Mouse (Mus musculus) gastrocnemius, adult 8-10 months (tissue): ENCODE results near the gene Rbm4b. TPM values are rescaled to one million over a fixed set of nuclear protein-coding genes. Genes with fewer than 3 reads are reported as not detected.
A peak's percentile ranks its signal among the peaks of the same experiment; 100 is the strongest.
"Not testable (repeated sequence)": the region's sequence is repeated elsewhere in the genome, so short reads cannot be mapped to it uniquely, and the experiment has no call there.

Source experiments
- DNase-seq, 2 experiments: peaks; one replicate each; pipeline ENCODE4 v3.0.0; 2022; ENCODE audit warnings: low spot score in 2 of 2
- total RNA-seq, 4 experiments: library from RNA; stranded (reverse); gene quantifications; 2 replicates each; pipeline ENCODE4 v1.2.4; 2022

The Rbm4b gene
- total RNA-seq, 4 experiments from 2014 or later, result 2.0 to 2.9 (median 2.7) TPM

DNA sequence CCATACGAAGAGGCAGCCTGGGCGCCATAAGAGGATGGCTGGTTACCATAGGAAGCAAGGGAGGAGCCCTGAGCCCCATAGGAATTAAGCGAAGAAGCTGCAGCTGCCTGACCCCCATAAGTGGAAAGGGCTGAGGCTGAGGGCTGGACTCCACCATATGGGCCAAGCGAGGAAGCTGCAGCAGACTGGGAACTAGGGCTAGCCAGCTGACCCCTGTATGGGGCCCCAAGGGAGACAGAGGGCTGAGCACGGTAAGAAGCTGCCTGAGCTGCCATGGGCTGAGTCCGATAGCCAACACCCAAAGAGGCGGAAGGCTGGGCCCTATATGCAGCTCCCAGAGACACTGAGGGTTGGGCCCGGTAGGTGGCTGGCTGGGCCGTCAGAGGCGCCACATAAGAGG is 47.0 kb downstream of the Rbm4b start:
- no peak for DNase-seq

DNA sequence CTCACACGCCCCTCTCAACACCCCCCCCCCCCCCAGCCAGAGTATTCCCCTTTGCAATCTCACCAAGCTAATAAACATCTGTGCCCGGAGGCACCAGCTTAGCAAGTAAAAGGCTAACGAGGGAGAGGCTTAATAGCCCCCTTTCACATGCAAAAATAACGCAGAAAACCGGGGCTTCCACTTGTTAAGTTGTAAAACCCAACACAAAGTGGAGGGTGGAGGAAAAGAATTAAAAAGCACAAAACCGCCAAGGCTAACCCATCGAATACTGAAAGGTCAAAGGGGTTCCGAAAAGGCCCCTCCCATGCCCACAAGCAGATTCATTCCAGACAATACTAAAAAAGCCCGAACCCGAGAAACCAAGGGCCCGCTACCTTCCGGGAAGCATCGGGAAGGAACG is 54.0 kb downstream of the Rbm4b start:
- DNase-seq, result no peak

DNA sequence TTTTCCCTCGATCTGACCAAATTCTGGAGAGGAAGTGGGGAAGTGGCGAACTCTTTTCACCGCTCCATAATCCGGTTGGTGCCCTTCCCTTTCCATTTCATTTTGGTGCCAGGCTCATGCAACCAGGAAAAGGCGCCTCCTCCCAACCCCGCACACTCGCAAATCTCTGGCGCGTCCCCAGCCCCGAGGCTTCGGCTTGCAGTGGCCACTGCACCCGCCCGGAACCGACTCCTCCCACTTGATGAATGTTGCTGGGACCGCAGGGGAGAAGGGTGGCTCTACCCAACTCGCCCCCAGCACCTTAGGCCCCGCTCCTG is 54.4 kb downstream of the Rbm4b start:
- DNase-seq, result no peak

DNA sequence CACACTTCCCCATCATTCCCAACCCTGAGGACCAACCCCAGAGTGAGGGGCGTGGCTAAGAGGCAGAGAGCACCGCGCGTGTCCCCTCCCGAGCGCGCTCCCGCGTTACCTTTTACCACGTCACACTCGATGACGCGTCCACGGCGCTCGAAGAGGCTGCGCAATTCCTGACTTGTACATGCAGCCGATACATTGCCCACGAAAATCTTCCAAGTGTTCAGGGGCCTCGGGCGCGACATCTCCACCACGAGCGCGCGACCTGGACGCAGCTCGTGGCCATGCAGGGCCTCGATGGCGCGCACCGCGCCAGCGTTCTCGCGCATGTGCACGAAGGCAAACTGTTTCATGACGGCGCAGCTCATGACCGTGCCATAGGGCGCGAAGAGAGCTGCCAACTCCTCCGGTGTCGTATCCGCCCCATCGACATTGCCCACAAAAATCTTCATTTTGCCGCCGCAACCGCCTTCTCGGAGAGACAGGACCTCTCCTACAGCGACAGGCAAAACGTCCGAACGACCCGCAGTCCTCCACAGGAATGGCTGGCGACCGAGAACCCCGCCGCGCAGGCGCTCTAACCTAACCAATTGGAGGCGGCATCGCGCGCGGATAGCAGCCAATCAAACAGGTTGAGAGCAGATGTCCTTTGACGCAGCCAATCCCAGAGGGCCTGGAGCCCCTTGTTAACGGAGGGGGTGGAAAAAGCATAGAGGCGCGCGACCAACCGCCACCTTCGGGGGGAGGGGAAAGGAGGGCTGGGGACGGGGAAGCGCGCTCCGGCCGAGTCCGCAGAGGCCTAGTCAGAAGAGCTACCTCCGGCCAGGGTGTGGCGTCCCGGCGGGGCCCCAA is 55.0 kb downstream of the Rbm4b start, which contains the start of the genes Gm21992 and Rbm14:
Gene Gm21992 (minus strand): TSS at position 550 of the 846 bp plus-strand sequence.
Gene Rbm14 (minus strand): TSS at position 572 of the 846 bp plus-strand sequence.
- peak; percentile 98 for DNase-seq

DNA sequence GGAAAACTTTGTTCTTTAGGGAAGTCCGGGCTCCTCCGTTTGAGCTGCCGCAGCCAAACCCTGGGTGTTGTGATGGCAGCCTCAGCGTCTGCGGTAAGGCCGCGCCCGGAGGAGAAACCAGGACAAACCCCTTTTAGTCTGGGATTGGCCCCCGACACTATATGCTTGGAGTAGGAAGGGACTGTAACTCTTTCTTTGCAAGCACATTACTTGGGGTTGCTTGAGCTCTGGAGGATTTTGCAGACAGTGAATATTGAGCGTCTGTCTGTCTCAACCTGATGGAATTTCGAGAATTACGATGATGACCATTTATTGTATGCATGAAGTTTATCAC is 55.6 kb downstream of the Rbm4b start:
- DNase-seq, result no peak

DNA sequence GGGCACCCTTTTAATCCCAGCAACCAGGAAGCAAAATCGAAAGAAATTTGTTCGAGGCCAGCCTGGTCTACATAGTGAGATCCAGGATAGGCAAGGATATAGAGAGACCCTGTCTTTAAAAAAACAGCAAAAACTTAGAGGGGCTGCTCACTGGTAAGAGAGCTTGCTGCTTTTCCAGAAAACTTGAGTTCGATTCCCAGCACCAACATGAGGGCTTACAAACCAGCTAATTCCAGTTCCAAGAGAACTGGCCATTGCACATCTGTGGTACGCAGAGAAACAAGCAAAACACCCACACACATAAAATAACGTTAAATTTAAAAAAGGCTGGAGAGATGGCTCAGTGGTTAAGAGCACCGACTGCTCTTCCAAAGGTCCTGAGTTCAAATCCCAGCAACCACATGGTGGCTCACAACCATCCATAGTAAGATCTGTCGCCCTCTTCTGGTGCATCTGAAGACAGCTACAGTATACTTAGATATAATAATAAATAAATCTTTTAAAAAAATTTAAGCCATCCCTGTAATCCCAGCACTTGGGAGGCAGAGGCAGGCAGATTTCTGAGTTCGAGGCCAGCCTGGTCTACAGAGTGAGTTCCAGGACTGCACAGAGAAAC is 56.1 kb downstream of the Rbm4b start:
- DNase-seq, result not testable (repeated sequence)

DNA sequence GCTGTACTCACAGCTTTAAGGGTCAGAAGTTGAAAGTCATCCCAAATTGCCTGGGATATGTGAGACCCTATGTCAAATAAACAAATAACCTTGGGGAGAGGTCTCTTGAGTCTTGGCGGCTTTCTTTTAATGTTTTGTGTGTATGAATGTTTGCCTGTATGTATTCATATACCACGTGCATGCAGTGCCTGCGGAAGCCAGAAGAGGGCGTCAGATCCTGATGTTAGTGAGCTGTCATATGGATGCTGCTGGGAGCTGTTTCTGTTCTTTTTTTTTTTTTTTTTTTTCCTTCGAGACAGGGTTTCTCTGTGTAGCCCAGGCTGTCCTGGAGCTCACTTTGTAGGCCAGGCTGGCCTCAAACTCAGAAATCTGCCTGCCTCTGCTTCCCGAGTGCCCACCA is 56.7 kb downstream of the Rbm4b start:
- DNase-seq, result no peak

Other genes with a start within 250 kb of the Rbm4b start
- 100 to 1,000 TPM in 2 of 4 experiments, 10 to 100 TPM in 2; 60.2 to 229 (median 114) TPM for gene Pcx, start 246.0 kb upstream of the Rbm4b start, total RNA-seq
- gene Lrfn4, start 140.8 kb upstream of the Rbm4b start, total RNA-seq, result 1 to 10 TPM in 2 of 4 experiments, under 1 TPM in 2; 0.46 to 6.3 (median 1.1) TPM
- gene Rce1, start 130.9 kb upstream of the Rbm4b start, total RNA-seq, result 1 to 10 TPM; 3.2 to 7.5 (median 4.0) TPM
- gene Gm960, start 57.8 kb upstream of the Rbm4b start, total RNA-seq, result not detected
- under 1 TPM in 3 of 4 experiments, not detected in 1; 0.04 to 0.10 (median 0.07) TPM for gene Sptbn2, start 45.3 kb upstream of the Rbm4b start, total RNA-seq
- 10 to 100 TPM; 32.2 to 39.3 (median 33.5) TPM for gene Rbm4, start 37.4 kb downstream of the Rbm4b start, total RNA-seq
- 10 to 100 TPM in 3 of 4 experiments, 1 to 10 TPM in 1; 8.7 to 14.3 (median 11.8) TPM for gene Gm21992, start 55.1 kb downstream of the Rbm4b start, total RNA-seq
- gene Rbm14, start 55.1 kb downstream of the Rbm4b start, total RNA-seq, result 1 to 10 TPM; 5.5 to 7.2 (median 6.5) TPM
- 10 to 100 TPM; 18.0 to 27.4 (median 22.5) TPM for gene Ccs, start 82.8 kb downstream of the Rbm4b start, total RNA-seq
- gene Ccdc87, start 82.9 kb downstream of the Rbm4b start, total RNA-seq, result not detected
- 10 to 100 TPM; 26.2 to 36.7 (median 31.9) TPM for gene Ctsf, start 98.6 kb downstream of the Rbm4b start, total RNA-seq
- gene Actn3, start 121.4 kb downstream of the Rbm4b start, total RNA-seq, result over 10,000 TPM in 2 of 4 experiments, 1,000 to 10,000 TPM in 2; 9,112 to 10,193 (median 10,010) TPM
- 1 to 10 TPM; 1.8 to 3.6 (median 2.6) TPM for gene Zdhhc24, start 122.2 kb downstream of the Rbm4b start, total RNA-seq
- gene Bbs1, start 150.1 kb downstream of the Rbm4b start, total RNA-seq, result 1 to 10 TPM; 1.1 to 3.3 (median 1.2) TPM
- gene Dpp3, start 171.8 kb downstream of the Rbm4b start, total RNA-seq, result 10 to 100 TPM; 12.5 to 14.3 (median 13.1) TPM
- 1 to 10 TPM; 2.7 to 3.8 (median 3.3) TPM for gene Peli3, start 186.6 kb downstream of the Rbm4b start, total RNA-seq
- 10 to 100 TPM; 56.3 to 63.7 (median 60.7) TPM for gene Mrpl11, start 205.7 kb downstream of the Rbm4b start, total RNA-seq
- gene Npas4, start 233.8 kb downstream of the Rbm4b start, total RNA-seq, result under 1 TPM in 1 of 4 experiments, not detected in 3; 0.11 TPM